Mouse (Mus musculus) gastrocnemius, postnatal 10 days (tissue): ENCODE results near the gene Cad. TPM values are rescaled to one million over a fixed set of nuclear protein-coding genes. Genes with fewer than 3 reads are reported as not detected.
"Not testable (repeated sequence)": the region's sequence is repeated elsewhere in the genome, so short reads cannot be mapped to it uniquely, and the experiment has no call there.

ENCODE experiments used
- DNase-seq: peaks from one replicate; pipeline ENCODE4 v3.0.0; 2021; ENCODE audit warnings: mixed read lengths
- long read RNA-seq, 2 experiments: library from polyadenylated mRNA; stranded (forward); transcript quantifications; one replicate each; pipeline ENCODE4 v2.0.0; 2021
- total RNA-seq, 2 experiments: library from RNA; stranded (reverse); gene quantifications; 2 replicates each; pipeline ENCODE4 v1.2.3; 2021

Cad gene
- total RNA-seq: 10 to 100 TPM; 20.0 to 29.6 TPM
- long read RNA-seq, experiment 1, full-length matches to known transcripts: 7 of 23 reads
- long read RNA-seq, experiment 1, partial matches to known transcripts: 12 of 23 reads
- long read RNA-seq, experiment 1, other reads (novel, unspliced or antisense): 4 of 23 reads
- long read RNA-seq, experiment 2, partial matches to known transcripts: 7 of 15 reads
- long read RNA-seq, experiment 2, other reads (novel, unspliced or antisense): 8 of 15 reads

DNA sequence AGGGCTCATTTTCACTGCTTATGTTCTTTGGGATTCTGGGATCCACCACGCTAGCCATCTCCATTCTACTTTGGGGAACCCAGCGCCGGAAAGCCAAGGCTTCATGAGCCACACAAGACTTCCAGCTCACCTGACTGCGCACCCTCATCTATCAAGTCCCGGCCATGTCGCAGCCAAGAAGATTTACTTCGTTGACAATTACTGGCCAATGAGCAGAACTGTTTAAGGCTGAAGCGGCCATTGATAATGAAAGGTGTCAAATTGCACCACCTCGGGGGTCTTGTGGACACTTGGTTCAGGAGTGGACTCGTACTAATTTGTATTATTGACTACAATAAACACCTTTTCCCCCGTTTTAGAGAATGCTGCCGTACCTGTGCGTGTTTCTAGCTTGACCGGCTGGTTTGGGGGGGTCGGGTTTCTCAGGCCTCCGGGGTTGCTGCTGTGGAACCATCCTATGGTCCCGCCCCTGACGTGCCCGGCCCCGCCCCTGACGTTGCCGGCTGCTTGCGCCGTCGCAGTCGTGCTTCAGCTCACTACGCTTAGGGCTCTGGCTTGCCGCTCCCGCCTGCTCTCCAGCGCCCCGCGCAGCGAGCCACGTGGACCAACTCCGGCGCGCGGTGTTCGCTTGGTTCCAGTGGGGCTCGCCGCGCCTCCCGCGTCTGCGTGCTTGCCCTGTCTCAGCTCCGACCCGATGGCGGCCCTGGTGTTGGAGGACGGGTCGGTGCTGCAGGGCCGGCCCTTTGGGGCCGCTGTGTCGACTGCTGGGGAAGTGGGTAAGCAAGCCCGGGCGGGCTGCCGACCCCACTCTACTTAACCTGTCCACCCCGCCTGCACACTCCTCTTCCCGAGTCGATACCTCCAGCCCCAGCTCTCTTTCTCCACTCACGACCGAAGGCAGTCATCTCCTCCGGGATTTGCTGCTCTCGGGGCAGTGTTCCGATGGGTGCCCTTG, at the start of gene Cad:
TSS of gene Cad (plus strand) at position 520 of the 955 bp plus-strand sequence.
- peak; percentile 96 for DNase-seq

DNA sequence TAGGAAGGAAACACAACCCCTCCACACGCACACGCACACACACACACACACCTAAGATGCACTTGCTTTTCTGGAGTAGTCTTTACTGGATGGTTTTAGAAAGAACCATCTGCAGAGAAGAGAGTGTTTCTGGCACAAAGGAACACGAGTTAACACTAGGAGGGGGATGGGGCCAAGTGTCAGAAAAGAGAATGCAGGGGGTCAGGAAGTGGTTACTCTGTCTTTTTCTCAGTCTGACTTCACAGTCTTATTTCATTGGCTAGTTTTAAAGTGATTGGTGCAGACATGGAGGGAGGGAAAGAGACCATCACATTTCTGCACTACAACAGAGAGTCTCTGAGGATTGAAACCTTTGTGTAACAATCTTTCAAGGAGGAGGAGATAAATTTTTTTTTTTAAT, 41.8 kb upstream of the Cad start:
- no peak for DNase-seq

DNA sequence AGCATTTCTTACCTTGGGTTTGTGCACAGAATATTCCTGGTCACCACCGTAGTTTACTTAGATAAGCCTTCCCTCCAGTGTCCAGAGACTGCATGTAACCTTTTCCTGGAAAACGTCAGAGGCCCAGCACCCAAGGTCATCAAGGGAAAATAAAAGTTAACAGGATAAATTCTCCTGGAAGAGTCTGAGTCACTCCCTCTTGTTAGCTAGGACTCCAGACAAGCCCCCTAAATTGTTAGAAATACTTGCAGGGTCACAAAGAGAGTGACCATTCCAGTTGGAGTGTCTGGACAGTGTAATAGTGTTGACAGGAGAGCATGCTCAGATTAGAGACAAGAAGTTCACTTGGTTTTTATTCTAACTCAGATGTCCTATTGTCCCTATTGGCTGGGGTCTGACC, 38.7 kb upstream of the Cad start:
- no peak for DNase-seq

DNA sequence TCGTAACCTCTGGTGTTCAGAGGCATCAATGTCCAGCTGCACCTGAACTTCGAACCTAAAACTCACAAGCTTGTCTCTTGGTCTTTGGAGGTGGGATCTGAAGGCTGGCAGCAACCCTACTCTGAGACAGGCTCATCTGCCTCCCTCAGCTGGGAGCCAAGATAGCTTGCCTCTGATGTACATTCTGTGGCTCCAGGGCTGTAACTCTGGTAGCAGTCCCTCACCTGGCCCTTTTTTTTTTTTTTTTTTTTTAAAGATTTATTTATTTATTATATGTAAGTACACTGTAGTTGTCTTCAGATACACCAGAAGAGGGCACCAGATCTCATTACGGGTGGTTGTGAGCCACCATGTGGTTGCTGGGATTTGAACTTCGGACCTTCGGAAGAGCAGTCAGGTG, 32.8 kb upstream of the Cad start:
- not testable (repeated sequence) for DNase-seq

DNA sequence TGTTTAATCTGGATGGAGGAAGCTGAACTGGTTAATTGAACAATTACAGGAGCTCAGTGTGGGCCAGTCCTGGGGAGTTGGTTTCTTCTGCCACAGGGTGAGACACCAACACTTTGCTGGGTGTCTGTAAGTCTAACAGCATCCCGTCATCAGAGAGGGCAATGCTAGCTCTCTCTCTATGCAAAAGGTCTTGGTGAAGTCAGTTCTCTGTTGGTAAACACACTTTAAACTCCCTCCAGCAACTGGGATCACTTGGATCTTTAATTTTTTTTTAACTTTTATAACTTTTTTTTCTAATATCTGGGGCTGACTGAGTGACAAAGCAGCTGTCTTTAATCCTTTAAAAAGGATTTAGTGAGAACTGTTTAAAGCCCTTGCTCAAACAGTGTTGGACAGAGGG, 31.9 kb upstream of the Cad start:
- DNase-seq: no peak

DNA sequence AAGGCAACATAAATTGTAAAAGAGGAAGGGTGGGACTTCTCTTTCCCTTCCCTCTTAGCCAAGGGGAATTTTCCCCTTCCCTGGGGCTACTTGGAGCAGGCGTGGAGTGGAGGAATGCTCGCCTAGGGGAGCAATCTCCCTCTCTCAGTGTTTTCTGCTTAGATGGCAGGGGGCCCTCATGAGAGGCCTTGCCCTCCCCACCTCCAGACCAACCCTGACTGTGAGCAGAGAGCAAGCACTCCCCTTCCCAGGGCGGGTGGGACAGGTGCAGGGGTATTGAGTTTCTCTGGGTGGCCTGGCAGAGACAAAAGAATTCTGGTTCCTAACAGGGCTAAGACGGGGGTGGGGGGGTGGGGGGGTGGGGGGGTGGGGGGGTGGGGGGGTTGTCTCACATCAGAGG, 31.3 kb upstream of the Cad start:
- DNase-seq: peak; percentile 9

DNA sequence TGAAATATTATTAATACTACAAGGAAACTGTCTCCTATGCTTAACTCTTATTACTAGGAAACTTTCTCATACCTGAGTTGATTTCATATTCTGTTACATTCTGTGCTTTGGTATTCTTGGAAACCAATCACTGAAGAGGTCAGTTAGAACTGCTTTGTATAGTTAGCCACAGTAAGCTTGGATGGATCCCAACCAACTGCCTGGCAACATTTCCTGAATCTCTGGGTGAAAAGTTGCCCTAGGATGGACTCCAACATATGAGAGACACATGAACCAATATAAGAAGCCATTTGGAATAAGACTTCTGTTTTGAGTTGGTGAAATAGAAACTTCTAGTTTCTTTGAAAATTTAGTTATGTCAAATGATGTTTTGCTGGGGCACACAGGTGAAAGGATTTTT, 29.9 kb upstream of the Cad start:
- no peak for DNase-seq

DNA sequence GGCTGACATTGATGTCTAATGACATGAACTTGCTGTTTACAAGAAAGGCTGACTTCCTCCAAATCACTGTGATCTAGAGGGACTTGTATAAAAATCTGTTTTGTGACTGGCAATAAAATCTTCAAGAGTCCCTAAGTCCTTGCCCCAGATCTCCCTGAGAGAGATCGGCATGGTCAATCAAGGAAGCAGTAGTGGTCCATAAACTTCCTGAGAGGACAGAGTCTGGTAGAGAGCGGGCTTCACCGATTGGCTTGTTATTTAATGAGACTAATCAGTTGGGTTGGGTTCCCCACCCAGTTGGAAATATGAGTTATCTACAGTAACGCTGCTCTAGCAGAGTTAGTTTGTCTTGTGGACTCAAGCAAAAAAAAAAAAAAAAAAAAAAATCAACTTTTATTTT, 23.7 kb upstream of the Cad start:
- DNase-seq: no peak

DNA sequence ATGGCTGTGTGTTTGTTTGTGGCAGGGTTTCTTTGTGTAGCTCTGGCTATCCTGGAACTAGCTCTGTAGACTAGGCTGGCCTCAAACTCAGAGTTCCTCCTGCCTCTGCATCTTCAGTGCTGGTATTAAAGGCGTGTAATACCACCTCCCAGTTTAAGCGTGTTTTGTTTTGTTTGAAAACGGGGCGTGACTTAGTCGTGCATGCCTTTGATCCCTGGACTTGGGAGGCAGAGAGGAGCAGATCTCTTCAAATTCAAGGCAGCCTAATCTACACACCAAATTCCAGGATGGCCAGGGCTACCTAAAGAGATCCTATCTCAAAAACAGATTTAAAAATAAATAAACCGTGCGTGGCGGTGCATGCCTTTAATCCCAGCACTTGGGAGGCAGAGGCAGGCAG, 23.1 kb upstream of the Cad start:
- DNase-seq: no peak

DNA sequence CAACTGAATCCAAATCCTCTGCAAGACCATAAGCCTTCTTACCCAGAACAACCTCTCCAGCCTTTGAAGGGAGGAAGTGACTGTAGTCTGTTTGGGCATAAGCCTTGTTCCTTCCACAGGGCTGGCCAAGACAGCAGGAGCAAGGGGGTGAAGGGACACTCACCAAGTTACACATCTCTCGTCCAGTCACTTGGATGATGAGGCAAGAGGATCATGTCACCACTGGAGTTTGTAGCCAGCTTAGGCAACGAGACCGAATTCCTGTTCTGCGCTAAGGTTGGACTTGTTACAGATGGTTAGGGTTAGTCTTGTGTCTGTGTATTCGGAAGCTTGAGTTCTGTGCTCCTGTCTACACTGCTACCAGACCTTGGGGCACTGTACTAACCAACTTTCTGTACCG, 19.9 kb upstream of the Cad start:
- no peak for DNase-seq

DNA sequence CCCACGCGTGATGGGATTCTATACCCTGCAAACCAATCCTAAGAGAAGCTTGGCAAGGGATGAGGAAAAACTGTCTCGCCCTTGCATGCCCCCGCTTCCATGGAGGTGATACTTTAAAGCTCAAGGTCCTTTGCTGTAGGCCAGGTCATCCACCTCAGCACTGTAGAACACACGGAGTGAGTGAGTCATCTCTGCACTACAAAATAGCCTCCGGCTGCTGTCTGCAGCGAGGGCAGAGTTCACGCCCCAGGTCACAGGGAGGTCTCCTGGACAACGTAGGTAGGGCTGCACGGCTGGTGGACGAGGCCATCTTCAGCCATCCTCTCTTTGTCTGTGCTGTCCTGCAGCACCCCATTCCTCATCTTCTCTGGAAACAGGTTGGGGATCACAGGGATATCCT, 18.0 kb upstream of the Cad start:
- DNase-seq: not testable (repeated sequence)

DNA sequence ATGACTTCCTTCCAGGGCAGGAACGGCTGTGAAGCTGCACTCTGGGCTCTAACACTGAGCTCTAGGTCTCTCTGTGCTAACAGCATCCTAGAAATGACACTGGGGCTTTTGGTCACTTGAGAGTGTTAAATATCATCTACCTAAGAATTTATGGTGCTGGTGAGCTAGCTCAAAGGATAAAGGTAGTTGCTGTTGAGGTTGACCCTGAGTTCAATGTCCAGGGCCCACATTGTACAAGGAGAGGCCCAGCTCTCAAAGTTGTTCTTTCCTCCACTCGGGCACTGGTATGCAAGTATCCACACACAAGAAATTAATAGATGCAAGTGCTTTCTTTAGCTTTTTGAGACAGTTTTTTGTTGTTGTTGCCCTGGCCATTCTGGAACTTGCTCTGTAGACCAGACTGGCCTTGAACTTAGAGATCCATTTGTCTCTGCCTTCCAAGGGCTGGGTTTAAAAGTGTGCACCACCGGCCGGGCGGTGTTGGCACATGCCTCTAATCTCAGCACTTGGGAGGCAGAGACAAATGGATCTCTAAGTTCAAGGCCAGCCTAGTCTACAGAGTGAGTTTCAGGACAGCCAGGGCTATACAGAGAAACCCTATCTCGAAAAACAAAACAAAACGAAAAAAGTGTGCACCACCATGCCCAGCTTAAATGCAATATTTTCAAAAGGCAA, 16.3 kb upstream of the Cad start:
- DNase-seq: no peak

DNA sequence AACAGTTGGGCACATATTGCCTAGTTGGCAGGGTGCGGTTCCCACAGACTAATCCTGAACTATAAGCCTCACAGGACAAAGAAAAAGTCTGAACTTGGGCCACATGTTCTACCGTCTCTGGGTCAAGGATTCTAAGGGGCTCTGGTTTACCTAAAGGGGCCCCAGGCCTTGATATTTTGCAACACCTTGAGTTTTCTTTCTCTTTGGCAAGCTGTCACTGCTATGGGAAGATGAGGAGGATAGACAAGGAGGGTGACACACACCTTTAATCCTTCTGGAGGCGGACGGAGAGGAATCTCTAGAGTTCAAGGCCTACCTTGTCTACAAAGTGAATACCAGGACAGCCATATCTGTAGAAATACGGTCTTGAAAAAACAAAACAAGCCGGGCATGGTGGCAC, 8.2 kb upstream of the Cad start:
- DNase-seq: no peak

DNA sequence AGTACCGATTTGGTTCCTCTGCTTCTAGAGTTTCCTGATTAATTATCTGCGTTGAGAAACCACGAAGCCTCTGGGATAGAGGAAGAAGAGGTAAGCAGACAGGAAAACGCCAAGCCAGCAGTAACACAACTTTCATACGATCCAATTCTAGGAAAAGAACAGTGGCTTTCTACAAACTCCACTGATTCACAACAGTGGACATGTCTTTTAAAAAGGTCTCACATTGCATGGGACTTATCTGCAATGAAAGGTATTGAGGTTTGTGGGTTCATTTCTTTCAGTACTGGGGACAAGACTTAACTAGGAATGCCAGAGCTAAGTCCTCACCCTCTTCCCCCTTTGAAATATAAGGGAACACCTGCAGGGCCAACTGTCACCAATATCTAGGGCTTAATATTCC, 7.5 kb upstream of the Cad start:
- no peak for DNase-seq

DNA sequence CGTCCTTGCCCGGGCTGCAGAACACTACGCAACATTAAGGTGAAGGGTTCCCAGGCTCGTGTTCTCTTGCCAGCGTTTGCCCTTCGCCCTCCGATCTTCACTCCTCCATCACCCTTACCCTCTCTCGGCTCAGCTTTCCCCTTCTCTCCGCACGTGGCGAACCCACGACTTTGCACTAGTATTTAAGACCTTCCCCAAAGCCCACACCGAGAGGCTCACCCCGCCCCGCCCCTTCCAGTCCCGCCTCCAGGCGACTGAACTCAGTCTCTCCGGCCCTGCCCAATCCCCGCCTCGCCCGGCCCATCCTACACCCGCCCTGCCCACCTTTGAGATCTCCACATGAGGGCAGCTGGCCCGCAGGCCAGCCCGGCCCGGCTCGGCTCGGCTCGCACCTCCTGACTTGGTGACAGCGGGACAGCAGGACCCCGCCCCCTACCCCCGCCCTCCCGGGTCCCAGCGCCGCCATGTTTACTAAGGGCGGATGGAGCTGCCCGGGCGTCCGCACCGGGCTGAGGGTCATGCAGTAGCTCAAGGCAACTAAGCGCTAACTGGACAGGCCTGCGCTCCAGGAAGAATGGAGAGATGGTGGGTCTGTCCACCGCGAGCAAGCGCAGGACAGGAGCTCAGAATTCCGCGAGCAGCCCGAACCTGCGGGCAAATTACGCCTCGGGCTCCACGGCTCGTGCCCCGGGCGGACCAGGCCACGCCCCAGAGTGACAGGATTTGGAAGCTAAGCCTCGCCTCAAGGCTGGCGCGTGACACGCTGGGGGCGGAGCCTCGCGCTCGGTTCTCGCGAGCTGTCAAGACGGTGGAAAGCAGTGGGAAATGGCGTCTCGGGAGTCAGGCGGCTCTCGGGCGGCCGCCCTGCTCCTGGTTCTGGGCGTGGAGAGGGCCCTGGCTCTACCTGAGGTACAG, 6.5 kb upstream of the Cad start, which contains the start of gene Atraid:
TSS of gene Atraid (plus strand) at position 465 of the 915 bp plus-strand sequence.
- DNase-seq: peak; percentile 99

DNA sequence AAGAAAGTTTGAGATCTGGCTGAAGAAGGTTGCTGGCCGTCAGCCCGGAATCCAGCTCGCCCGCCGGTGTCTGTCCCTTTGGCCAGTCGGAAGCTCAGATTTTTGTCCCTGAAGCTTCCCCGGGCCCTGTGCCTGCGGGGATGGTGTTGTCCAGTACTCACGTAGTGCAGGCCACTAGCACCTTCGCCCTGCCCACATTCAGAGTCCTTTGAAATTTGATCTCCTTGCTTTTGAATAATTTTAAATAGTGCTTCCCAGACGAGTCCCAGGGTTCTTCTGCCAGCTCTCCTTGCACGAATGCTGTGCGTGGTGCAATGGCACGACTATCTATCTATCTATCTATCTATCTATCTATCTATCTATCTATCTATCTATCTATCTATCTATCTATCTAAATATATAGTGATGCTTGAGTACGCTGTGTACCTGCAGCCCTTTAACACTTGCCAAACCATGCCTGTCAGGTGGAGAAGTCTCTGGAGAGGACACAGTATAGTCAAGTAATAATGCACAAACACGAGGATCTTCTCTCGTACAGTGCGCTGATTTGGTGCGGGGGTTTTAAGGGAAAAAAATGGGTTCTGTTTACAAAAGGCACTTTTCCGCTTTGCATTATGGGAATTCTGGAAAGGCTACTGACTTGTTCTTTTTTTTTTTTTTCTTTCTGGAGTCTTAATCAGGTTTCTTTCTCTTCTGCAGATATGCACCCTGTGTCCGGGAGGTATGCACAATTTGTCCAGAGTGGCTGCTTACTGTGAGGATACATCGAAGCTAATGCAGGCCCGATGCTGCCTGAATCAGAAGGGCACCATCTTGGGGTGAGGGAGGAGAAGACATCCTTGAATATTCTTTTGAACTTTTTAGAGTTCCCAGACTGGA, 5.6 kb upstream of the Cad start, which contains the start of gene Slc5a6:
TSS of gene Slc5a6 (minus strand) at position 162 of the 879 bp plus-strand sequence.
- DNase-seq: no peak

DNA sequence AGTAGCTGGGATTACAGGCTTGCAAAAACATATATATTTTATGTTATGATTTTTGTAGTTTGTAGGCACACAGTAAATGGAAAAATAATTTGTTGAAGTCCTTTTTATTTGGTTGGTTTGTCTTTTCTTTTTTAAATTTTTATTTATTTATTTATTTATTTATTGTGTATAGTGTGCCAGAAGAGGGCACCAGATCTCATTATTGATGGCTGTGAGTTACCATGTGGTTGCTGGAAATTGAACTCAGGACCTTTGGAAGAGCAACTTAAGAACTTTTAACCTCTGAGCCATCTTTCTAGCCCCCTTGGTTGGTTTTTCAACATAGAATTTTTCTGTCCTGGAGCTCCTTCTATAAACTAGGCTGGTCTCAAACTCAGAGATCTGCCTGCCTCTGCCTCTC, 4.2 kb upstream of the Cad start:
- DNase-seq: no peak

DNA sequence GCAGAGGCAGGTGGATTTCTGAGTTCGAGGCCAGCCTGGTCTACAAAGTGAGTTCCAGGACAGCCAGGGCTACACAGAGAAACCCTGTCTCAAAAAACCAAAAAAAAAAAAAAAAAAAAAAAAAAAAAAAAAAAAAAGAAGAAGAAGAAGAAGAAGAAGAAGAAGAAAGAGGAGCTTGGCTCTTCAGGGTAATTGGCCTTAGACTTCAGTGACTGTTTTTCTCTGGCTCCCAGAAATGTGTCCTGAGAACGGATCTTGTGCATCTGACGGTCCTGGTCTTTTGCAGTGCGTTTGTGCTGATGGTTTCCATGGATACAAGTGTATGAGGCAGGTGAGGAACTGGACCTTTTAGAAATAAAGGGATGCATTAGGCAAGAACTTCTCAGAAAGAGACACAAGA, 852 bp upstream of the Cad start:
- not testable (repeated sequence) for DNase-seq

DNA sequence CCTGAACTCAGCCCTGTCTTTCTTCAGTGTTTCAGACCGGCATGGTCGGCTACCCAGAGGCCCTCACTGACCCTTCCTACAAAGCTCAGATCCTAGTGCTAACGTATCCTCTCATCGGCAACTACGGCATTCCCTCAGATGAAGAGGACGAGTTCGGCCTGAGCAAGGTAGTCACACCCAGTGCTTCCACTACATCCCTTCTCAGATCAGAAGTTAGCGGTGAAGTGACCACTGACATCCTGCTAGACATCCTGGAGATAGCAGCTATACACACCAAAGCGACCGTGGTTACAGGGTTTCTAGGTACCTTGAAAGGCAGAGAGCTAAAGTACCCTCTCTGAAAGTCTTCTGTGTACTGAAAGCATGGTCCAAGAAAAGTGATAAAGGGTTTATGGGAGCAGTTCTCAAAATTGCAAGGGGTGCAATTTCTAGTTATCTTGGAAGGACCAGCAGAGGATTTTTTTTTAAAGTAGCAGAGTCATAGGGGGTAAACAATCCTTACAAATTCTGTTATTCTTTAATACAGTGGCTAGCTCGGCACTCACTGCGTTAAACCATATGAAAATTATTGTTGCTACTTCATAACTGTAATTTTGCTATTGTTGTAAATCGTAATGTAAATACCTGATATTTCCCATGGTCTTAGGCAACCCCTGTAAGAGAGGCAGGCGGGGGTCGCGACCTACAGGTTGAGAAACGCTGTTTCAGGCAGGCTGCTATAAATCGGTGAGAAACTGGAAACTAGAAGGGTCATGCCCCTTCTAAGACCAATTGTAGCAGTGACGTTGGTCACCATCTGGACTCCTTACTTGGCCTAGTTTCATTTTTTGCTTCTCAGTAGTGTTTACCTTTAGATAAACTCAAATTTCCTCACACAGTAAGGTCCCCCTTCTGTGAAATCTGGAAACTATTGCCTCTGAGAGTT, 898 bp downstream of the Cad start:
- DNase-seq: no peak

DNA sequence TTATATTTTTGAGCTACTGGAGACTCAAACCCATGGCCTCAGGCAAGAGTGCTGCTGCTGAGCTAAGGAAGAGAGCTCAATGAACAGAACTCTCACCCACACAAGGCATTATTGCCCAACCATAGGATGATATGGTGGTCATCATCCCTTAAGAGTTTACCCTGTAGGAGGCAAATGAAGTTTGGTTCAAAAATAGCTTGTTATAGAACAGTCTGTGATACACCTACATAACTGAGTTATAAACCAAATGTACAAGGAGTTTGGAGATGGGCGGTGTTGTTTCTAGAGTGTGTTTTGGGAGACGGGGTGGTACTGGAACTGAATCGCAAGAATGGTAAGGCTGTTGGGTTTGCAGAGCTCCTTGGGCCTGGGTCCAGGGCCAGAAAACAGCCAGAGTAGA, 15.2 kb downstream of the Cad start:
- no peak for DNase-seq
